Mouse (Mus musculus): Measurements from ENCODE around the gene Pcca.

DNA sequence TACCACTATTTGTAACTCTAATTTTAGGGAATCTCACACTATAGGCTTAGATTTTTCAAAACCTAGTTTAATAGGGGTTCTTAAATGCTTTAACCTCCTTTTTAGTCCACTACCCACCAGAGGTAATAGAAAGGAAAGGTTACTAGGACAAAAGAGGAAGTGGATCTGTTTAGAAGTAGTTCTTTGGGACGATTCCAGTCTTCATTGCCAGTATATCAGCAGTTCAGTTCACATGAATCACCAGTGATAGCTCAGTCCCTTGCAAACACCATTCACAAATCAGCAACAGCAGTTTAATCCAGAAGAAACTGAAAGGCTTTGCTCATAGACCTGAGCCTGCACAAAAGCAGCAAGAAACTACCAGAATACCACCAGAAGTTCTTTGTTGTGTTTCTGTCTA is 14.8 kb downstream of the Pcca start:
- TF ChIP-seq CTCF (IDR thresholded peaks at IDR 0.05; ENCODE audit: low read depth, low read length) (no peak), POLR2A (IDR thresholded peaks at IDR 0.05; ENCODE audit: insufficient read depth, low read length) (no peak)

All from ES-Bruce4 (cell line).